Mouse (Mus musculus) liver, embryonic 14.5 days (tissue): Measurements from ENCODE around the gene Mrps6.

Experiments used
- CTCF ChIP-seq: IDR thresholded peaks from 2 replicates; pipeline ENCODE4 v1.5.1; 2016; ENCODE audit warnings: antibody characterized with exemption, low read depth, control low read depth
- EP300 ChIP-seq: IDR thresholded peaks from 2 replicates; pipeline ENCODE4 v1.6.1; 2016; ENCODE audit warnings: antibody characterized with exemption, low read depth

- TF ChIP-seq CTCF: no peak
- no peak for TF ChIP-seq EP300
These were observed 23.4 kb upstream of the Mrps6 start for GRCm38 (mm10) chr16:92034676-92035075.
